Mouse (Mus musculus) layer of hippocampus, adult 9-10 months (tissue): ENCODE measurements around the gene Gm28576.
"Not testable (repeated sequence)": the region's sequence is repeated elsewhere in the genome, so short reads cannot be mapped to it uniquely, and the experiment has no call there.

ENCODE experiments used
- DNase-seq: peaks from one replicate; pipeline ENCODE4 v3.0.0; 2022; ENCODE audit warnings: low spot score

The Gm28576 gene

GRCm38 (mm10) chrY:7722641-7723040 is at the start of gene Gm28576:
Gene Gm28576, plus strand, starts transcription at chrY:7722941.
- not testable (repeated sequence) for DNase-seq
